In genomic region chr2:73566162-73566561, GRCm38 (mm10) we compare ENCODE assay signal across 9 mouse cellular contexts. TPM values are rescaled to one million over a fixed set of nuclear protein-coding genes. Genes with fewer than 3 reads are reported as not detected.
A peak's percentile ranks its signal among the peaks of the same experiment; 100 is the strongest.
DNase-seq lines count a peak whose midpoint lies in the region; ATAC-seq and TF ChIP-seq lines count a peak whose summit lies in the region.
"Had no signal": no experiment of that assay in that cellular context is flagged by ENCODE, and none has a peak within 500 bp of the region (broad histone marks: within the 10 kb centered on the region; RNA-seq: fewer than 3 reads in every experiment).

No protein-coding gene starts in this region.

- 18% methylated on average over 7 of the region's 7 CpGs for WGBS in forebrain, embryonic 14.5 days
- 20% methylated on average over 7 of the region's 7 CpGs for WGBS in forebrain, embryonic 10.5 days
- 15% methylated on average over 7 of the region's 7 CpGs for WGBS in lung, postnatal 0 days

- no peaks in the 10 kb centered on the region for H3K9me3 ChIP-seq in forebrain, embryonic 14.5 days (replicated peaks; ENCODE audit: control insufficient read depth, low read length)
- H3K9me3 ChIP-seq in forebrain, embryonic 10.5 days: no peaks in the 10 kb centered on the region
- H3K9me3 ChIP-seq in lung, postnatal 0 days (ENCODE audit: low read length): no peaks in the 10 kb centered on the region
- H3K9me3 ChIP-seq: megakaryocyte, embryonic 14.5 days had no signal

- H3K36me3 ChIP-seq in forebrain, embryonic 14.5 days (ENCODE audit: control insufficient read depth, insufficient read depth, low read length): no peaks in the 10 kb centered on the region
- H3K36me3 ChIP-seq in forebrain, embryonic 10.5 days (replicated peaks): no peaks in the 10 kb centered on the region
- H3K36me3 ChIP-seq in lung, postnatal 0 days (ENCODE audit: insufficient read depth, low read length): no peaks in the 10 kb centered on the region

- no peaks in the 10 kb centered on the region for H3K27me3 ChIP-seq in forebrain, embryonic 14.5 days (replicated peaks; ENCODE audit: control insufficient read depth, insufficient read depth, low read length)
- H3K27me3 ChIP-seq in forebrain, embryonic 10.5 days (ENCODE audit: poor library complexity, severe bottlenecking): peaks cover 5% of the 10 kb centered on the region; the same call in 1 of the 2 replicates
- H3K27me3 ChIP-seq in lung, postnatal 0 days (replicated peaks; ENCODE audit: insufficient read depth, low read length): no peaks in the 10 kb centered on the region

- TF ChIP-seq EP300 in lung, postnatal 0 days (IDR thresholded peaks at IDR 0.05): no peak

- ATAC-seq in forebrain, embryonic 14.5 days: no peak
- 0 out of 2 replicates have a peak, but pooled peaks have one; percentile 5 for ATAC-seq in lung, postnatal 0 days

- peak; percentile 55 for DNase-seq in forebrain, embryonic 14.5 days (ENCODE audit: low spot score)
- no peak for DNase-seq in forebrain, embryonic 10.5 days (ENCODE audit: extremely low spot score, low spot score)
- DNase-seq in right cerebral cortex, postnatal 4 days: peak; percentile 64
- no peak for DNase-seq in right cerebral cortex, adult 2 months (ENCODE audit: low spot score in 2 of 2)
- peak; percentile 60 for DNase-seq in lung, postnatal 0 days (ENCODE audit: low spot score)
- peak; percentile 18 to 56 for DNase-seq in thymus, postnatal 10 days (ENCODE audit: low spot score in 2 of 2)
- no peak for DNase-seq in layer of hippocampus, adult 11-12 months (ENCODE audit: low spot score)
- no peak for DNase-seq in cerebellum, adult 9-11 months

- H3K9ac ChIP-seq in forebrain, embryonic 14.5 days (ENCODE audit: low read length): no peak overlapping the region
- no peak overlapping the region for H3K9ac ChIP-seq in lung, postnatal 0 days (replicated peaks; ENCODE audit: low read depth)

- peaks cover 4% of the 10 kb centered on the region; the same call in 1 of the 2 replicates for H3K4me1 ChIP-seq in forebrain, embryonic 14.5 days (ENCODE audit: control insufficient read depth, insufficient read depth, low read length)
- H3K4me1 ChIP-seq in forebrain, embryonic 10.5 days: peaks cover 14% of the 10 kb centered on the region
- H3K4me1 ChIP-seq in lung, postnatal 0 days (ENCODE audit: insufficient read depth, low read depth, low read length): no peaks in the 10 kb centered on the region

- H3K4me3 ChIP-seq in forebrain, embryonic 14.5 days (ENCODE audit: low read depth, low read length): no peak overlapping the region
- H3K4me3 ChIP-seq in forebrain, embryonic 10.5 days: no peak overlapping the region
- H3K4me3 ChIP-seq in lung, postnatal 0 days (ENCODE audit: low read depth, low read length): no peak overlapping the region

- no peak overlapping the region for H3K27ac ChIP-seq in forebrain, embryonic 14.5 days (ENCODE audit: low read depth, low read length)
- no peak overlapping the region for H3K27ac ChIP-seq in forebrain, embryonic 10.5 days
- H3K27ac ChIP-seq in lung, postnatal 0 days (ENCODE audit: low read length): no peak overlapping the region

- peak; percentile 71 for TF ChIP-seq CTCF in lung, postnatal 0 days (IDR thresholded peaks at IDR 0.05)

- H3K4me2 ChIP-seq in forebrain, embryonic 14.5 days (ENCODE audit: low read length): no peak overlapping the region
- H3K4me2 ChIP-seq in lung, postnatal 0 days (replicated peaks; ENCODE audit: low read depth, low read length): no peak overlapping the region

RNA-seq across cellular contexts. Expression of gene Chrna1, which starts 14.0 kb away (rescaled TPM):
- 0.05 and 0.09 TPM in 2 replicates for polyA plus RNA-seq in forebrain, embryonic 14.5 days (2014; fragmentation: Nextera tagmentation; extraction: Ambion mirVana)
- 0.76 and 1.1 TPM in 2 replicates for polyA plus RNA-seq in forebrain, embryonic 10.5 days (2016; fragmentation: Nextera tagmentation; extraction: Ambion mirVana)
- 0.07 and 0.12 TPM in 2 replicates for polyA plus RNA-seq in lung, postnatal 0 days (2015; fragmentation: Nextera tagmentation; extraction: Ambion mirVana)

RNA-seq across cellular contexts. Expression of gene Wipf1, which starts 36.6 kb away (rescaled TPM):
- 2.5 and 2.8 TPM in 2 replicates for polyA plus RNA-seq in forebrain, embryonic 14.5 days (2014; fragmentation: Nextera tagmentation; extraction: Ambion mirVana)
- polyA plus RNA-seq in forebrain, embryonic 10.5 days (2016; fragmentation: Nextera tagmentation; extraction: Ambion mirVana): 7.5 and 8.6 TPM in 2 replicates
- polyA plus RNA-seq in lung, postnatal 0 days (2015; fragmentation: Nextera tagmentation; extraction: Ambion mirVana): 9.5 and 9.6 TPM in 2 replicates

Comparison
In these comparisons a context has a peak if more than half of its experiments do, and no peak if none do; other contexts are left out.
1. DNase-seq: peak in forebrain, embryonic 14.5 days (single experiment), right cerebral cortex, postnatal 4 days (single experiment), lung, postnatal 0 days (single experiment) and thymus, postnatal 10 days (2 of 2); none in forebrain, embryonic 10.5 days (single experiment), right cerebral cortex, adult 2 months (0 of 2), layer of hippocampus, adult 11-12 months (single experiment) and cerebellum, adult 9-11 months (single experiment).